Comparison of ENCODE assay signal across 23 mouse cellular contexts in genomic region chr2:92171046-92171643, GRCm38 (mm10).
DNase-seq lines count a peak whose midpoint lies in the region; ATAC-seq lines count a peak whose summit lies in the region.
"Had no signal": no experiment of that assay in that cellular context is flagged by ENCODE, and none has a peak within 500 bp of the region (broad histone marks: within the 10 kb centered on the region; RNA-seq: fewer than 3 reads in every experiment).

No protein-coding gene starts in this region.

- H3K4me2 ChIP-seq in intestine, embryonic 16.5 days (ENCODE audit: low read depth, low read length) = no peak overlapping the region
- H3K4me2 ChIP-seq in stomach, embryonic 14.5 days (replicated peaks; ENCODE audit: low read depth, low read length) = no peak overlapping the region
- H3K4me2 ChIP-seq: embryonic facial prominence, embryonic 13.5 days; forebrain, embryonic 13.5 days; heart, embryonic 11.5 days; heart, embryonic 15.5 days; hindbrain, embryonic 13.5 days had no signal

- H3K9me3 ChIP-seq in intestine, embryonic 16.5 days (ENCODE audit: control insufficient read depth, low read length) = no peaks in the 10 kb centered on the region
- no peaks in the 10 kb centered on the region for H3K9me3 ChIP-seq in stomach, embryonic 14.5 days (ENCODE audit: control insufficient read depth, low read depth, low read length)
- H3K9me3 ChIP-seq: embryonic facial prominence, embryonic 13.5 days; forebrain, embryonic 13.5 days; heart, embryonic 15.5 days; hindbrain, embryonic 13.5 days had no signal

- 39% methylated on average over 8 of the region's 8 CpGs for WGBS in intestine, embryonic 16.5 days
- WGBS in stomach, embryonic 14.5 days = 53% methylated on average over 8 of the region's 8 CpGs

- H3K27me3 ChIP-seq in intestine, embryonic 16.5 days (replicated peaks; ENCODE audit: control insufficient read depth, insufficient read depth, low read length) = no peaks in the 10 kb centered on the region
- H3K27me3 ChIP-seq in stomach, embryonic 14.5 days (ENCODE audit: control insufficient read depth, insufficient read depth, low read length) = no peaks in the 10 kb centered on the region
- H3K27me3 ChIP-seq: embryonic facial prominence, embryonic 13.5 days; forebrain, embryonic 13.5 days; heart, embryonic 15.5 days; hindbrain, embryonic 13.5 days had no signal

- ATAC-seq in intestine, embryonic 16.5 days = peak; percentile 94
- peak; percentile 78; the same call in 1 of the 2 replicates for ATAC-seq in stomach, embryonic 14.5 days (ENCODE audit: insufficient number of reproducible peaks, insufficient read depth, low FRiP score, low read depth)
- ATAC-seq: forebrain, embryonic 13.5 days; forebrain, postnatal 0 days; hindbrain, postnatal 0 days had no signal

- H3K4me1 ChIP-seq in intestine, embryonic 16.5 days (ENCODE audit: control insufficient read depth, insufficient read depth, low read length) = no peaks in the 10 kb centered on the region
- H3K4me1 ChIP-seq in stomach, embryonic 14.5 days (ENCODE audit: control insufficient read depth, insufficient read depth, low read length) = no peaks in the 10 kb centered on the region
- H3K4me1 ChIP-seq: embryonic facial prominence, embryonic 13.5 days; heart, embryonic 15.5 days; hindbrain, embryonic 13.5 days had no signal

- peak overlapping the region; percentile 45 for H3K27ac ChIP-seq in intestine, embryonic 16.5 days (ENCODE audit: low read length)
- peak overlapping the region; percentile 28; the same call in 1 of the 2 replicates for H3K27ac ChIP-seq in stomach, embryonic 14.5 days (ENCODE audit: low read length)
- H3K27ac ChIP-seq: embryonic facial prominence, embryonic 13.5 days; forebrain, embryonic 13.5 days; gastrocnemius, adult 2 months; heart, embryonic 15.5 days; hindbrain, embryonic 13.5 days; hindbrain, postnatal 0 days had no signal

- H3K9ac ChIP-seq in intestine, embryonic 16.5 days (ENCODE audit: low read depth, low read length) = no peak overlapping the region
- no peak overlapping the region for H3K9ac ChIP-seq in stomach, embryonic 14.5 days (replicated peaks; ENCODE audit: low read depth, low read length)
- H3K9ac ChIP-seq: embryonic facial prominence, embryonic 13.5 days; forebrain, embryonic 13.5 days; forebrain, postnatal 0 days; heart, embryonic 15.5 days; hindbrain, embryonic 13.5 days had no signal

- peak; percentile 66 for DNase-seq in heart, adult 11 months
- no peak for DNase-seq in heart, adult 9 months (ENCODE audit: low spot score in 2 of 2)
- peak; percentile 61 for DNase-seq in yolk sac, embryonic 10.5 days (ENCODE audit: low spot score)
- no peak for DNase-seq in cerebellum, adult 8-10 months
- DNase-seq in urinary bladder, postnatal 36 days (ENCODE audit: low spot score in 2 of 2) = no peak
- no peak for DNase-seq in kidney, postnatal 4 days
- DNase-seq: adrenal gland, adult 8-10 months; adrenal gland, postnatal 36 days; cerebellum, adult 9-10 months; cerebellum, postnatal 36 days; forebrain, postnatal 0 days; gastrocnemius, adult 2 months; gastrocnemius, postnatal 25 days; heart, adult 18-20 months; heart, postnatal 14 days had no signal

- no peaks in the 10 kb centered on the region for H3K36me3 ChIP-seq in intestine, embryonic 16.5 days (ENCODE audit: control insufficient read depth, insufficient read depth, low read length)
- H3K36me3 ChIP-seq in stomach, embryonic 14.5 days (ENCODE audit: control insufficient read depth, insufficient read depth, low read length) = no peaks in the 10 kb centered on the region
- H3K36me3 ChIP-seq: embryonic facial prominence, embryonic 13.5 days; heart, embryonic 15.5 days; hindbrain, embryonic 13.5 days had no signal

- no peak overlapping the region for H3K4me3 ChIP-seq in intestine, embryonic 16.5 days (ENCODE audit: low read length)
- no peak overlapping the region for H3K4me3 ChIP-seq in stomach, embryonic 14.5 days (ENCODE audit: low read depth, low read length)
- H3K4me3 ChIP-seq: embryonic facial prominence, embryonic 13.5 days; forebrain, embryonic 13.5 days; gastrocnemius, adult 2 months; heart, embryonic 15.5 days; hindbrain, embryonic 13.5 days had no signal

Comparison
In these comparisons a context has a peak if more than half of its experiments do, and no peak if none do; other contexts are left out.
1. DNase-seq: peak in heart, adult 11 months (single experiment) and yolk sac, embryonic 10.5 days (single experiment); none in heart, adult 9 months (0 of 2), cerebellum, adult 8-10 months (single experiment), urinary bladder, postnatal 36 days (0 of 2) and kidney, postnatal 4 days (0 of 2).